Mouse (Mus musculus): Measurements from ENCODE around the gene Ror2.

DNA sequence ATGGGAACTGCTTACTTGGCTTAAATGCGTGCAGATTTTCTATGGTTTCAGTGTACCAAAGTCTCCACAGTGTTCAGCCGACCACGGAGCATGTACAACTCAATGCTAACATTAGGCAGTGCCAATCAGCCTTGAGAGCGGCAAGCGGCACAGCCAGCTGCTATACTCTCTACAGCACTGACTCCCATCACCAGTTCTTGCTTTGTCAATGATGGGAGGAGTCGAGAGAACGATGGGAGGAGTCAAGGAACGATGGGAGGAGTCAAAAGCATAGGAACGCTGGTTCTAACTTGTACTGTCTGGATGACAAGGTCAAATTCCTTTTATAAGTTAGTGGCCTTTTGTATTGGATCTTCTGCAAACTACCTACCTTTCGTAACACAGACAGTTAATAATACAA, 7.0 kb downstream of the Ror2 start:
- TF ChIP-seq CTCF (IDR thresholded peaks at IDR 0.05; ENCODE audit: control insufficient read depth, insufficient read depth, low read length) (no peak), POLR2A (IDR thresholded peaks at IDR 0.05; ENCODE audit: borderline replicate concordance, control insufficient read depth, low read depth, low read length) (no peak)

All from bone marrow, adult 2 months (tissue).